Mouse (Mus musculus): ENCODE results near the gene Socs7.

The Socs7 gene

GRCm38 (mm10) chr11:97389127-97389526 is 26.8 kb downstream of the Socs7 start:
- DNase-seq (ENCODE audit: low spot score), result no peak

GRCm38 (mm10) chr11:97393658-97394057 is 31.3 kb downstream of the Socs7 start:
- no peak for DNase-seq (ENCODE audit: low spot score)

- no peak for DNase-seq (ENCODE audit: low spot score)
These were observed 31.8 kb downstream of the Socs7 start for GRCm38 (mm10) chr11:97394146-97394545.

GRCm38 (mm10) chr11:97398506-97398905 is 36.2 kb downstream of the Socs7 start:
- DNase-seq (ENCODE audit: low spot score), result no peak

GRCm38 (mm10) chr11:97399958-97400710 is 37.8 kb downstream of the Socs7 start:
- DNase-seq (ENCODE audit: low spot score), result peak; percentile 73

GRCm38 (mm10) chr11:97401082-97401481 is 38.7 kb downstream of the Socs7 start:
- DNase-seq (ENCODE audit: low spot score), result no peak

- DNase-seq (ENCODE audit: low spot score), result no peak
These were observed 39.5 kb downstream of the Socs7 start for GRCm38 (mm10) chr11:97401686-97402435.

GRCm38 (mm10) chr11:97402746-97403145 is 40.4 kb downstream of the Socs7 start:
- DNase-seq (ENCODE audit: low spot score), result no peak

GRCm38 (mm10) chr11:97403614-97404183 is 41.3 kb downstream of the Socs7 start:
- DNase-seq (ENCODE audit: low spot score), result no peak

- DNase-seq (ENCODE audit: low spot score), result no peak
These were observed 41.9 kb downstream of the Socs7 start for GRCm38 (mm10) chr11:97404184-97404760.

- DNase-seq (ENCODE audit: low spot score), result no peak
These were observed 42.4 kb downstream of the Socs7 start for GRCm38 (mm10) chr11:97404761-97405190.

GRCm38 (mm10) chr11:97406094-97406951 is 44.0 kb downstream of the Socs7 start:
- no peak for DNase-seq (ENCODE audit: low spot score)

- no peak for DNase-seq (ENCODE audit: low spot score)
These were observed 45.1 kb downstream of the Socs7 start for GRCm38 (mm10) chr11:97407456-97407855.

GRCm38 (mm10) chr11:97408171-97408570 is 45.8 kb downstream of the Socs7 start:
- DNase-seq (ENCODE audit: low spot score), result peak; percentile 78

- no peak for DNase-seq (ENCODE audit: low spot score)
These were observed 48.6 kb downstream of the Socs7 start for GRCm38 (mm10) chr11:97410958-97411357.

- no peak for DNase-seq (ENCODE audit: low spot score)
These were observed 49.8 kb downstream of the Socs7 start for GRCm38 (mm10) chr11:97412117-97412516.

GRCm38 (mm10) chr11:97412808-97413347 is 50.5 kb downstream of the Socs7 start:
- DNase-seq (ENCODE audit: low spot score), result no peak

GRCm38 (mm10) chr11:97415330-97415711 is 53.0 kb downstream of the Socs7 start, which contains the start of gene Arhgap23:
TSS of gene Arhgap23 (plus strand) at chr11:97415533.
- DNase-seq (ENCODE audit: low spot score), result peak; percentile 67

- peak; percentile 48 for DNase-seq (ENCODE audit: low spot score)
These were observed 53.6 kb downstream of the Socs7 start for GRCm38 (mm10) chr11:97415712-97416636.

GRCm38 (mm10) chr11:97416637-97417035 is 54.3 kb downstream of the Socs7 start:
- DNase-seq (ENCODE audit: low spot score), result no peak
